In genomic region chr12:39919909-39920308, GRCm38 (mm10) we compare ENCODE assay signal across 17 mouse cellular contexts.
DNase-seq lines count a peak whose midpoint lies in the region; ATAC-seq lines count a peak whose summit lies in the region.
"Had no signal": no experiment of that assay in that cellular context is flagged by ENCODE, and none has a peak within 500 bp of the region (broad histone marks: within the 10 kb centered on the region; RNA-seq: fewer than 3 reads in every experiment).

No protein-coding gene starts in this region.

- H3K9me3 ChIP-seq in embryonic facial prominence, embryonic 14.5 days (ENCODE audit: control insufficient read depth, low read length): no peaks in the 10 kb centered on the region
- H3K9me3 ChIP-seq in embryonic facial prominence, embryonic 10.5 days: no peaks in the 10 kb centered on the region
- H3K9me3 ChIP-seq in hindbrain, embryonic 15.5 days: no peaks in the 10 kb centered on the region
- H3K9me3 ChIP-seq in hindbrain, embryonic 10.5 days: no peaks in the 10 kb centered on the region
- H3K9me3 ChIP-seq in midbrain, embryonic 14.5 days (ENCODE audit: control insufficient read depth, low read length): no peaks in the 10 kb centered on the region
- H3K9me3 ChIP-seq in midbrain, embryonic 13.5 days: no peaks in the 10 kb centered on the region
- H3K9me3 ChIP-seq: forebrain, embryonic 10.5 days; hindbrain, embryonic 12.5 days; intestine, embryonic 15.5 days; limb, embryonic 13.5 days; stomach, embryonic 15.5 days had no signal

- H3K9ac ChIP-seq in embryonic facial prominence, embryonic 14.5 days (ENCODE audit: low read depth, low read length): no peak overlapping the region
- H3K9ac ChIP-seq in hindbrain, embryonic 15.5 days: no peak overlapping the region
- H3K9ac ChIP-seq in midbrain, embryonic 14.5 days (replicated peaks; ENCODE audit: low read length): no peak overlapping the region
- H3K9ac ChIP-seq in midbrain, embryonic 13.5 days (replicated peaks): no peak overlapping the region
- H3K9ac ChIP-seq: hindbrain, embryonic 12.5 days; intestine, embryonic 15.5 days; limb, embryonic 13.5 days; liver, embryonic 14.5 days; lung, embryonic 14.5 days; stomach, embryonic 15.5 days had no signal

- H3K4me3 ChIP-seq in embryonic facial prominence, embryonic 14.5 days (ENCODE audit: low read depth, low read length): no peak overlapping the region
- H3K4me3 ChIP-seq in embryonic facial prominence, embryonic 10.5 days: no peak overlapping the region
- no peak overlapping the region for H3K4me3 ChIP-seq in hindbrain, embryonic 15.5 days
- H3K4me3 ChIP-seq in hindbrain, embryonic 10.5 days: no peak overlapping the region
- no peak overlapping the region for H3K4me3 ChIP-seq in midbrain, embryonic 14.5 days (replicated peaks; ENCODE audit: low read depth, low read length)
- H3K4me3 ChIP-seq in midbrain, embryonic 13.5 days (replicated peaks): no peak overlapping the region
- H3K4me3 ChIP-seq: forebrain, embryonic 10.5 days; hindbrain, embryonic 12.5 days; intestine, embryonic 15.5 days; layer of hippocampus, adult 2 months; limb, embryonic 13.5 days; stomach, embryonic 15.5 days had no signal

- no peaks in the 10 kb centered on the region for H3K36me3 ChIP-seq in embryonic facial prominence, embryonic 14.5 days (ENCODE audit: control insufficient read depth, insufficient read depth, low read length)
- no peaks in the 10 kb centered on the region for H3K36me3 ChIP-seq in embryonic facial prominence, embryonic 10.5 days (replicated peaks)
- no peaks in the 10 kb centered on the region for H3K36me3 ChIP-seq in hindbrain, embryonic 15.5 days
- no peaks in the 10 kb centered on the region for H3K36me3 ChIP-seq in hindbrain, embryonic 10.5 days
- H3K36me3 ChIP-seq in midbrain, embryonic 14.5 days (ENCODE audit: control insufficient read depth, insufficient read depth, low read length): no peaks in the 10 kb centered on the region
- no peaks in the 10 kb centered on the region for H3K36me3 ChIP-seq in midbrain, embryonic 13.5 days
- H3K36me3 ChIP-seq: forebrain, embryonic 10.5 days; hindbrain, embryonic 12.5 days; intestine, embryonic 15.5 days; limb, embryonic 13.5 days; stomach, embryonic 15.5 days had no signal

- peak overlapping the region; percentile 48 for H3K27ac ChIP-seq in embryonic facial prominence, embryonic 14.5 days (replicated peaks; ENCODE audit: low read depth, low read length)
- no peak overlapping the region for H3K27ac ChIP-seq in embryonic facial prominence, embryonic 10.5 days (replicated peaks)
- peak overlapping the region; percentile 0; the same call in 1 of the 2 replicates for H3K27ac ChIP-seq in hindbrain, embryonic 15.5 days (replicated peaks)
- no peak overlapping the region for H3K27ac ChIP-seq in hindbrain, embryonic 10.5 days
- no peak overlapping the region for H3K27ac ChIP-seq in midbrain, embryonic 14.5 days (replicated peaks; ENCODE audit: low read depth, low read length)
- H3K27ac ChIP-seq in midbrain, embryonic 13.5 days: no peak overlapping the region
- H3K27ac ChIP-seq: intestine, embryonic 15.5 days; layer of hippocampus, adult 2 months; limb, embryonic 13.5 days; liver, embryonic 14.5 days had no signal

- WGBS in embryonic facial prominence, embryonic 14.5 days: 94% methylated on average over 2 of the region's 2 CpGs
- 94% methylated on average over 2 of the region's 2 CpGs for WGBS in embryonic facial prominence, embryonic 10.5 days
- WGBS in hindbrain, embryonic 15.5 days: 63% methylated on average over 2 of the region's 2 CpGs
- 89% methylated on average over 2 of the region's 2 CpGs for WGBS in hindbrain, embryonic 10.5 days
- 63% methylated on average over 2 of the region's 2 CpGs for WGBS in midbrain, embryonic 14.5 days
- 78% methylated on average over 2 of the region's 2 CpGs for WGBS in midbrain, embryonic 13.5 days

- H3K4me2 ChIP-seq in embryonic facial prominence, embryonic 14.5 days (ENCODE audit: low read depth, low read length): no peak overlapping the region
- H3K4me2 ChIP-seq in hindbrain, embryonic 15.5 days: no peak overlapping the region
- H3K4me2 ChIP-seq in midbrain, embryonic 14.5 days (ENCODE audit: low read length): no peak overlapping the region
- no peak overlapping the region for H3K4me2 ChIP-seq in midbrain, embryonic 13.5 days (replicated peaks)
- H3K4me2 ChIP-seq: heart, embryonic 11.5 days; intestine, embryonic 15.5 days; lung, embryonic 14.5 days; stomach, embryonic 15.5 days had no signal

- no peak for ATAC-seq in embryonic facial prominence, embryonic 14.5 days (ENCODE audit: low read depth)
- ATAC-seq in hindbrain, embryonic 15.5 days (ENCODE audit: low FRiP score, low read depth): no peak
- ATAC-seq in midbrain, embryonic 14.5 days (ENCODE audit: low FRiP score, low TSS enrichment): no peak
- ATAC-seq in midbrain, embryonic 13.5 days: no peak

- peaks cover 5% of the 10 kb centered on the region; the same call in 1 of the 2 replicates for H3K4me1 ChIP-seq in embryonic facial prominence, embryonic 14.5 days (ENCODE audit: control insufficient read depth, insufficient read depth, low read length)
- peaks cover 4% of the 10 kb centered on the region for H3K4me1 ChIP-seq in embryonic facial prominence, embryonic 10.5 days
- H3K4me1 ChIP-seq in hindbrain, embryonic 15.5 days (replicated peaks): peaks cover 8% of the 10 kb centered on the region
- peaks cover 13% of the 10 kb centered on the region for H3K4me1 ChIP-seq in hindbrain, embryonic 10.5 days (replicated peaks)
- H3K4me1 ChIP-seq in midbrain, embryonic 14.5 days (ENCODE audit: control insufficient read depth, insufficient read depth, low read length): peaks cover 5% of the 10 kb centered on the region; the same call in 1 of the 2 replicates
- peaks cover 15% of the 10 kb centered on the region for H3K4me1 ChIP-seq in midbrain, embryonic 13.5 days (replicated peaks)
- H3K4me1 ChIP-seq: stomach, embryonic 15.5 days had no signal

- no peak for DNase-seq in embryonic facial prominence, embryonic 14.5 days (ENCODE audit: low spot score)
- no peak for DNase-seq in embryonic facial prominence, embryonic 10.5 days (ENCODE audit: low spot score)
- DNase-seq in hindbrain, embryonic 10.5 days (ENCODE audit: low spot score): no peak
- peak; percentile 30 for DNase-seq in midbrain, embryonic 14.5 days
- DNase-seq in layer of hippocampus, postnatal 10 days (ENCODE audit: low spot score in 2 of 2): no peak
- DNase-seq: thymus, postnatal 36 days had no signal

- H3K27me3 ChIP-seq in embryonic facial prominence, embryonic 14.5 days (replicated peaks; ENCODE audit: control insufficient read depth, insufficient read depth, low read length): no peaks in the 10 kb centered on the region
- no peaks in the 10 kb centered on the region for H3K27me3 ChIP-seq in embryonic facial prominence, embryonic 10.5 days (replicated peaks; ENCODE audit: low read depth, poor library complexity, severe bottlenecking)
- no peaks in the 10 kb centered on the region for H3K27me3 ChIP-seq in hindbrain, embryonic 15.5 days
- no peaks in the 10 kb centered on the region for H3K27me3 ChIP-seq in hindbrain, embryonic 10.5 days (ENCODE audit: insufficient read depth, poor library complexity, severe bottlenecking)
- H3K27me3 ChIP-seq in midbrain, embryonic 14.5 days (ENCODE audit: control insufficient read depth, insufficient read depth, low read length): no peaks in the 10 kb centered on the region
- no peaks in the 10 kb centered on the region for H3K27me3 ChIP-seq in midbrain, embryonic 13.5 days
- H3K27me3 ChIP-seq: hindbrain, embryonic 12.5 days; intestine, embryonic 15.5 days; limb, embryonic 13.5 days; stomach, embryonic 15.5 days had no signal

Comparison
In these comparisons a context has a peak if more than half of its experiments do, and no peak if none do; other contexts are left out.
1. H3K27ac ChIP-seq: peak in embryonic facial prominence, embryonic 14.5 days (single experiment) and hindbrain, embryonic 15.5 days (single experiment); none in embryonic facial prominence, embryonic 10.5 days (single experiment), hindbrain, embryonic 10.5 days (single experiment), midbrain, embryonic 14.5 days (single experiment) and midbrain, embryonic 13.5 days (single experiment).